Comparison of ENCODE assay signal across 9 mouse cellular contexts in genomic region chr1:24901278-24901677, GRCm38 (mm10).
DNase-seq lines count a peak whose midpoint lies in the region; ATAC-seq and TF ChIP-seq lines count a peak whose summit lies in the region.
"Had no signal": no experiment of that assay in that cellular context is flagged by ENCODE, and none has a peak within 500 bp of the region (broad histone marks: within the 10 kb centered on the region; RNA-seq: fewer than 3 reads in every experiment).

No protein-coding gene starts in this region.

- intact Hi-C loops in heart, adult 2 months (cut with DNase I): no loop called here

- peak in 1 of 2 experiments; percentile 23 for DNase-seq in heart, adult 2 months
- DNase-seq in heart, adult 8-10 months (ENCODE audit: low spot score): no peak
- peak; percentile 10 for DNase-seq in A20 (ENCODE audit: low read depth, low spot score)
- DNase-seq in layer of hippocampus, adult 9-11 months: peak; percentile 49
- peak; percentile 29 to 52 for DNase-seq in lung, postnatal 4 days
- no peak for DNase-seq in thymus, adult 18-20 months

- ATAC-seq in cerebellum, adult (ENCODE audit: insufficient number of reproducible peaks, low FRiP score, low TSS enrichment): peak; percentile 72
- peak; percentile 53; the same call in 1 of the 2 replicates for ATAC-seq in forebrain, embryonic 15.5 days (replicated peaks)

- no peak overlapping the region for H3K4me2 ChIP-seq in forebrain, embryonic 15.5 days (replicated peaks)
- H3K4me2 ChIP-seq: neural tube, embryonic 13.5 days had no signal

- no peak overlapping the region for H3K9ac ChIP-seq in heart, adult 2 months (ENCODE audit: low read depth, low read length)
- no peak overlapping the region for H3K9ac ChIP-seq in forebrain, embryonic 15.5 days (replicated peaks)
- H3K9ac ChIP-seq: neural tube, embryonic 13.5 days had no signal

- H3K4me1 ChIP-seq in heart, adult 2 months (ENCODE audit: control insufficient read depth, insufficient read depth, low read length): no peaks in the 10 kb centered on the region
- no peaks in the 10 kb centered on the region for H3K4me1 ChIP-seq in forebrain, embryonic 15.5 days
- H3K4me1 ChIP-seq: neural tube, embryonic 13.5 days had no signal

- no peak for TF ChIP-seq POLR2A in heart, adult 2 months (IDR thresholded peaks at IDR 0.05; ENCODE audit: insufficient read depth, low read depth, low read length)

- H3K9me3 ChIP-seq in forebrain, embryonic 15.5 days: no peaks in the 10 kb centered on the region
- H3K9me3 ChIP-seq: neural tube, embryonic 13.5 days had no signal

- no peak overlapping the region for H3K27ac ChIP-seq in heart, adult 2 months
- H3K27ac ChIP-seq in forebrain, embryonic 15.5 days (replicated peaks): no peak overlapping the region
- H3K27ac ChIP-seq: neural tube, embryonic 13.5 days had no signal

- no peak for TF ChIP-seq EP300 in heart, adult 2 months (IDR thresholded peaks at IDR 0.05; ENCODE audit: insufficient read depth, low read depth, low read length)

- H3K4me3 ChIP-seq in heart, adult 2 months: no peak overlapping the region
- no peak overlapping the region for H3K4me3 ChIP-seq in forebrain, embryonic 15.5 days
- H3K4me3 ChIP-seq: neural tube, embryonic 13.5 days had no signal

- peak; percentile 53 for TF ChIP-seq CTCF in heart, adult 2 months (IDR thresholded peaks at IDR 0.05)

- H3K27me3 ChIP-seq in heart, adult 2 months (ENCODE audit: control insufficient read depth, insufficient read depth, low read length): no peaks in the 10 kb centered on the region
- no peaks in the 10 kb centered on the region for H3K27me3 ChIP-seq in forebrain, embryonic 15.5 days
- H3K27me3 ChIP-seq: neural tube, embryonic 13.5 days had no signal

- 36% methylated on average over 2 of the region's 2 CpGs for WGBS in heart, adult 2 months
- 39% methylated on average over 2 of the region's 2 CpGs for WGBS in forebrain, embryonic 15.5 days

- no peaks in the 10 kb centered on the region for H3K79me2 ChIP-seq in heart, adult 2 months (replicated peaks; ENCODE audit: control insufficient read depth, insufficient read depth, low read length)

- no peaks in the 10 kb centered on the region for H3K36me3 ChIP-seq in heart, adult 2 months (ENCODE audit: control insufficient read depth, insufficient read depth, low read length)
- no peaks in the 10 kb centered on the region for H3K36me3 ChIP-seq in forebrain, embryonic 15.5 days
- H3K36me3 ChIP-seq: neural tube, embryonic 13.5 days had no signal

Comparison
In these comparisons a context has a peak if more than half of its experiments do, and no peak if none do; other contexts are left out.
1. DNase-seq: peak in A20 (single experiment), layer of hippocampus, adult 9-11 months (single experiment) and lung, postnatal 4 days (2 of 2); none in heart, adult 8-10 months (single experiment) and thymus, adult 18-20 months (0 of 2).